Comparison of ENCODE assay signal across 9 mouse cellular contexts in genomic region chr12:109417476-109418201, GRCm38 (mm10). TPM values are rescaled to one million over a fixed set of nuclear protein-coding genes. Genes with fewer than 3 reads are reported as not detected.
A peak's percentile ranks its signal among the peaks of the same experiment; 100 is the strongest.
DNase-seq lines count a peak whose midpoint lies in the region; ATAC-seq and TF ChIP-seq lines count a peak whose summit lies in the region.
"Had no signal": no experiment of that assay in that cellular context is flagged by ENCODE, and none has a peak within 500 bp of the region (broad histone marks: within the 10 kb centered on the region; RNA-seq: fewer than 3 reads in every experiment).

No protein-coding gene starts in this region.

- WGBS in heart, embryonic 10.5 days = 44% methylated on average over 14 of the region's 14 CpGs
- 33% methylated on average over 14 of the region's 14 CpGs for WGBS in embryonic facial prominence, embryonic 14.5 days
- WGBS in limb, embryonic 13.5 days = 29% methylated on average over 14 of the region's 14 CpGs

- no peak overlapping the region for H3K4me2 ChIP-seq in embryonic facial prominence, embryonic 14.5 days (ENCODE audit: low read depth, low read length)
- no peak overlapping the region; the same call in 1 of the 2 replicates for H3K4me2 ChIP-seq in limb, embryonic 13.5 days (replicated peaks)

- peak overlapping the region; percentile 18; the same call in 1 of the 2 replicates for H3K4me3 ChIP-seq in heart, embryonic 10.5 days
- H3K4me3 ChIP-seq in E14TG2a.4 (replicated peaks; ENCODE audit: low read length) = peak overlapping the region; percentile 52
- H3K4me3 ChIP-seq in embryonic facial prominence, embryonic 14.5 days (ENCODE audit: low read depth, low read length) = no peak overlapping the region
- no peak overlapping the region for H3K4me3 ChIP-seq in limb, embryonic 13.5 days

- no peaks in the 10 kb centered on the region for H3K9me3 ChIP-seq in heart, embryonic 10.5 days
- H3K9me3 ChIP-seq in E14TG2a.4 (ENCODE audit: low read length) = no peaks in the 10 kb centered on the region
- H3K9me3 ChIP-seq in embryonic facial prominence, embryonic 14.5 days (ENCODE audit: control insufficient read depth, low read length) = no peaks in the 10 kb centered on the region
- no peaks in the 10 kb centered on the region for H3K9me3 ChIP-seq in limb, embryonic 13.5 days

- H3K9ac ChIP-seq in embryonic facial prominence, embryonic 14.5 days (ENCODE audit: low read depth, low read length) = peak overlapping the region; percentile 28; the same call in 1 of the 2 replicates
- peak overlapping the region; percentile 13; the same call in 1 of the 2 replicates for H3K9ac ChIP-seq in limb, embryonic 13.5 days

- H3K27me3 ChIP-seq in heart, embryonic 10.5 days (ENCODE audit: insufficient read depth, poor library complexity, severe bottlenecking) = no peaks in the 10 kb centered on the region
- H3K27me3 ChIP-seq in E14TG2a.4 (ENCODE audit: insufficient read depth, low read length) = peaks cover 81% of the 10 kb centered on the region
- no peaks in the 10 kb centered on the region for H3K27me3 ChIP-seq in embryonic facial prominence, embryonic 14.5 days (replicated peaks; ENCODE audit: control insufficient read depth, insufficient read depth, low read length)
- no peaks in the 10 kb centered on the region for H3K27me3 ChIP-seq in limb, embryonic 13.5 days
- H3K27me3 ChIP-seq: CH12.LX had no signal

- peak overlapping the region; percentile 87 for H3K27ac ChIP-seq in heart, embryonic 10.5 days
- H3K27ac ChIP-seq in embryonic facial prominence, embryonic 14.5 days (replicated peaks; ENCODE audit: low read depth, low read length) = peak overlapping the region; percentile 89
- peak overlapping the region; percentile 86 for H3K27ac ChIP-seq in limb, embryonic 13.5 days

- peaks cover 50% of the 10 kb centered on the region for H3K4me1 ChIP-seq in heart, embryonic 10.5 days
- peaks cover 9% of the 10 kb centered on the region for H3K4me1 ChIP-seq in E14TG2a.4 (replicated peaks; ENCODE audit: low read depth, low read length)
- H3K4me1 ChIP-seq in embryonic facial prominence, embryonic 14.5 days (ENCODE audit: control insufficient read depth, insufficient read depth, low read length) = peaks cover 32% of the 10 kb centered on the region
- H3K4me1 ChIP-seq in limb, embryonic 13.5 days = peaks cover 51% of the 10 kb centered on the region

- DNase-seq in heart, embryonic 10.5 days (ENCODE audit: low spot score) = peak; percentile 81
- no peak for DNase-seq in heart, adult 11 months
- peak; percentile 88 for DNase-seq in embryonic facial prominence, embryonic 14.5 days (ENCODE audit: low spot score)
- DNase-seq in retina, embryonic 14.5 days (ENCODE audit: low spot score) = peak; percentile 35
- no peak for DNase-seq in spleen, postnatal 10 days (ENCODE audit: low spot score in 2 of 2)
- no peak for DNase-seq in lung, postnatal 14 days

- peak; percentile 84 for ATAC-seq in embryonic facial prominence, embryonic 14.5 days (ENCODE audit: low read depth)
- peak; percentile 84 for ATAC-seq in limb, embryonic 13.5 days (ENCODE audit: low FRiP score, low read depth)

- TF ChIP-seq CTCF in E14TG2a.4 (conservative IDR thresholded peaks at IDR 0.05; ENCODE audit: low read length) = no peak

- H3K36me3 ChIP-seq in heart, embryonic 10.5 days = no peaks in the 10 kb centered on the region
- H3K36me3 ChIP-seq in E14TG2a.4 (ENCODE audit: insufficient read depth, low read length) = no peaks in the 10 kb centered on the region
- no peaks in the 10 kb centered on the region for H3K36me3 ChIP-seq in embryonic facial prominence, embryonic 14.5 days (ENCODE audit: control insufficient read depth, insufficient read depth, low read length)
- no peaks in the 10 kb centered on the region for H3K36me3 ChIP-seq in limb, embryonic 13.5 days

RNA-seq across cellular contexts. Expression of gene Dlk1, which starts 35.0 kb away (rescaled TPM):
- 56.8 and 345 TPM in 2 replicates for polyA plus RNA-seq in heart, embryonic 10.5 days (2016; fragmentation: Nextera tagmentation; extraction: Ambion mirVana)
- polyA plus RNA-seq in embryonic facial prominence, embryonic 14.5 days (2014; fragmentation: Nextera tagmentation; extraction: Ambion mirVana) = 918 and 968 TPM in 2 replicates
- 367 and 395 TPM in 2 replicates for polyA plus RNA-seq in limb, embryonic 13.5 days (2015; fragmentation: Nextera tagmentation; extraction: Ambion mirVana)

Comparison
In these comparisons a context has a peak if more than half of its experiments do, and no peak if none do; other contexts are left out.
1. DNase-seq: peak in heart, embryonic 10.5 days (single experiment), embryonic facial prominence, embryonic 14.5 days (single experiment) and retina, embryonic 14.5 days (single experiment); none in heart, adult 11 months (single experiment), spleen, postnatal 10 days (0 of 2) and lung, postnatal 14 days (single experiment).
2. H3K4me3 ChIP-seq: peak in heart, embryonic 10.5 days (single experiment) and E14TG2a.4 (single experiment); none in embryonic facial prominence, embryonic 14.5 days (single experiment) and limb, embryonic 13.5 days (single experiment).
3. Peak in every context shown above with its lines, with median percentiles within 50 percentile points of each other: H3K27ac ChIP-seq.